Mouse (Mus musculus): Measurements from ENCODE around the gene Adrb1. TPM values are rescaled to one million over a fixed set of nuclear protein-coding genes. Genes with fewer than 3 reads are reported as not detected.

Adrb1 gene
- polyA plus RNA-seq, 1 experiment from 2014 or later: 1.2 TPM

DNA sequence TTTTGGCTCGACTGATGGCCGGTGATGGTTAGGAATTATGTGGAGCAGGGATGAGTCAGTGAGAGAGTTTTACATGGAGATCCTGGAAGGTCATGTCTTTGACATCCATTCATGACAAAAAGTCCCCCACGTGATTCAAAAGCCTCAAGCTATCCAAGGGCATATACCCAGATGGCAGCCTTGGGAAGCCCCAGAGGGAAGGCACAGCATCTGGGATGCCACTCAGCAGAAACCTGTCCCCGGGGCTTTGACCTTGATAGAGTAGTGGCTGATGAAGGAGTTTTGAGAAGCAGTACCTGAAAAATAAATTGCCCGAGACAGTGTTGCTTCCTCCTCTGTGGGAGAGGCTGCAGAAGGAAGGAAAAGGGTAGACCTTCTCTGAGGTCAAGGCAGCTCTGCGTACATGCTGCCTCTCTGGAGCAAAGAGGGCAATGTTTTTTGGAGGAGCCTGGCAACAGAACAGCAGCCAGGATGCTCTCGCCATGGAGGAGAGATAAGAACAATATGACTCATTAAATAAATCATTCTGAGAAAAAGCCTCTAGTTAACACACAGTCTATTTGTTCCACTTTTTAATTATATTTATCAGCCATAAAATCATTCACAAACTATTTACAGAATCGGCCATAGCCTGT lies 38.4 kb downstream of the Adrb1 start:
- H3K36me3 ChIP-seq (ENCODE audit: insufficient read depth): no peaks in the 10 kb centered on the region
- H3K9ac ChIP-seq: no peak overlapping the region
- TF ChIP-seq CTCF (IDR thresholded peaks at IDR 0.05; ENCODE audit: low read depth): no peak
- H3K4me2 ChIP-seq: no peak overlapping the region
- no peak overlapping the region for H3K27ac ChIP-seq (ENCODE audit: low read depth)
- 70% methylated on average over 8 of the region's 8 CpGs for WGBS
- DNase-seq: no peak
- no peaks in the 10 kb centered on the region for H3K27me3 ChIP-seq (ENCODE audit: insufficient read depth, low read length)
- H3K4me1 ChIP-seq (ENCODE audit: insufficient read depth): no peaks in the 10 kb centered on the region
- H3K4me3 ChIP-seq (ENCODE audit: low read depth, low read length): no peak overlapping the region
- H3K9me3 ChIP-seq (ENCODE audit: low read depth, low read length): no peaks in the 10 kb centered on the region
- no peak for ATAC-seq (ENCODE audit: insufficient read depth)

DNA sequence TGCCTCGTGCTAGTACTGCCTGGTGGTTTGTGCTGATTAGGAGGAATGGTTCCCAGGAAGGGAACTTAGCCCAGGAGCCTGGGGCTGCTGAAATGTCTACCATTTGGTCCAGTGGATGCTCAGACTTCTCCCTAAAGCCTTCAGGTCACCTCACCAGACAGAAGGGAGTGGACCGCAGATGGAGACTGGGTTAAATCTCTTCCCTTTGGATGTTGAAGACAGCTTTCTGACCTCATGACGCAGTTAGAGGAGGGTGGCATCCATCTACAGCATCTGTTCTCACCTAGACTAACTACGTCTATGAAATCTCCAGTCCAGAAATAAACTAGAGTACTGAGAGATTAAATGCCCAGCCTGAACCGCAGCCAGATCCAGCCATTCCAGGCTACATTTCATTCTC lies 39.1 kb downstream of the Adrb1 start:
- no peaks in the 10 kb centered on the region for H3K9me3 ChIP-seq (ENCODE audit: low read depth, low read length)
- no peaks in the 10 kb centered on the region for H3K36me3 ChIP-seq (ENCODE audit: insufficient read depth)
- no peak overlapping the region for H3K4me2 ChIP-seq
- no peak for DNase-seq
- WGBS: 89% methylated on average over 5 of the region's 5 CpGs
- no peak for TF ChIP-seq CTCF (IDR thresholded peaks at IDR 0.05; ENCODE audit: low read depth)
- H3K27ac ChIP-seq (ENCODE audit: low read depth): no peak overlapping the region
- no peak overlapping the region for H3K9ac ChIP-seq
- H3K4me1 ChIP-seq (ENCODE audit: insufficient read depth): no peaks in the 10 kb centered on the region
- no peaks in the 10 kb centered on the region for H3K27me3 ChIP-seq (ENCODE audit: insufficient read depth, low read length)
- H3K4me3 ChIP-seq (ENCODE audit: low read depth, low read length): no peak overlapping the region
- no peak for ATAC-seq (ENCODE audit: insufficient read depth)

DNA sequence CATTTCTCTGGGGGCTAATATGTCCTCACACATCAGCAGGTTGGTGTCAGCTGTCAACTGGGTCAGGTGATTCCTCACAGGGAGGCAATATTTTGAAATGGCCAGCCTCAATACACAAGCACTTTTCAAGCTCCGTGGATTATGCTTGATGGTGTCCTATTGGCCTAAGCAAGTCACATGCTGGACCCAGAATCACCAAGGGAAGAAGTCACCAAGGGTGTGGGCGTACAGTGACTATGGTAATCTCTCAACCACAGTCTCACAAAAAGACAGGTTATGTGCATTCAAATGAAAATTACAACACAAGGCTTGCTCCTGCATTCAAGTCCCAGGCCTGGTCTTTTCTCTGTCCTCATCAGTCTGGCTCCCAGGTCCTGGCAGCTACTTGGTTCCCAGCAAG lies 39.7 kb downstream of the Adrb1 start:
- TF ChIP-seq CTCF (IDR thresholded peaks at IDR 0.05; ENCODE audit: low read depth): no peak
- no peaks in the 10 kb centered on the region for H3K4me1 ChIP-seq (ENCODE audit: insufficient read depth)
- no peak overlapping the region for H3K27ac ChIP-seq (ENCODE audit: low read depth)
- no peaks in the 10 kb centered on the region for H3K27me3 ChIP-seq (ENCODE audit: insufficient read depth, low read length)
- H3K4me2 ChIP-seq: no peak overlapping the region
- no peak overlapping the region for H3K4me3 ChIP-seq (ENCODE audit: low read depth, low read length)
- H3K36me3 ChIP-seq (ENCODE audit: insufficient read depth): no peaks in the 10 kb centered on the region
- no peak for ATAC-seq (ENCODE audit: insufficient read depth)
- H3K9ac ChIP-seq: no peak overlapping the region
- no peak for DNase-seq
- 79% methylated on average over 2 of the region's 2 CpGs for WGBS
- no peaks in the 10 kb centered on the region for H3K9me3 ChIP-seq (ENCODE audit: low read depth, low read length)

DNA sequence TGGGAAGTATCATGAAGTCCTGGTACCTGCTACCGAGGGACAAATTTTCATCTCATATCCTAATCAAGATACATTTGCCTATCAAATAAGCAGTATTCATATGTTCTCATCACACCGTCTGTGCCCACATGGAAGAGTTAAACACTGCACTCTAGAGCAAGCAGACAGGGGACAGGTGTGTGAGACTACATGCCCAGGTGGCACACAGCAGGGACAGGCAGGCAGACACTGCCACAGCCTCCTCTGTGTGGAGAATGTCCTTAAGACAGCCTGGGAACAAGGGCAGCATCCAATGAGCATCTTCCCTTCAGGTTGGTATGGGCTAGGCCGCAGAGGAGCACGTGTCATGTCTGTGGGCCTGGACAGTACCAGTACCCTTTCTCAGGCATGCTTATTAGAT lies 40.7 kb downstream of the Adrb1 start:
- no peak overlapping the region for H3K4me2 ChIP-seq
- 91% methylated on average over 4 of the region's 4 CpGs for WGBS
- no peak for TF ChIP-seq CTCF (IDR thresholded peaks at IDR 0.05; ENCODE audit: low read depth)

DNA sequence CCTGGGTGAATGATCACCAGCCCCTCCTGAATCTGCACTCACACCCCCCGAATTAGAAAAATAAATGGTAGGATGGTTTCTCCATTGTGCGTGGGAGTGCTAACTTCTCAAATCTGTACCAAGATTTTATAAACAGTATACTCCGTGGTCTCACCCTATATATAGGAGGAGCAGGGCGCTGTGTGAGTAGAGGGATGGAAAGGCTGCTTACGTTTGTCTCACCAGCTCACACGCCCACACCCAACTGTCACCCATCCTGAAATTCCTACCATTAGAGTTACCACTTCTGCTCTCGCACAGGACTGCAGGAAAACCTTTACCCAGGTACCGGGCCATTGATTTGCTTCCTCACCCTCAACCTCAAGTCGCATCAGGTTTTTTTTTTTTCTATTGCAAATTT lies 47.0 kb downstream of the Adrb1 start:
- no peak for ATAC-seq (ENCODE audit: insufficient read depth)
- H3K27me3 ChIP-seq (ENCODE audit: insufficient read depth, low read length): no peaks in the 10 kb centered on the region
- H3K4me3 ChIP-seq (ENCODE audit: low read depth, low read length): no peak overlapping the region
- H3K27ac ChIP-seq (ENCODE audit: low read depth): no peak overlapping the region
- H3K36me3 ChIP-seq (ENCODE audit: insufficient read depth): no peaks in the 10 kb centered on the region
- TF ChIP-seq CTCF (IDR thresholded peaks at IDR 0.05; ENCODE audit: low read depth): no peak
- DNase-seq: no peak
- no peaks in the 10 kb centered on the region for H3K4me1 ChIP-seq (ENCODE audit: insufficient read depth)
- 77% methylated on average over 9 of the region's 9 CpGs for WGBS
- H3K9me3 ChIP-seq (ENCODE audit: low read depth, low read length): no peaks in the 10 kb centered on the region
- no peak overlapping the region for H3K9ac ChIP-seq
- H3K4me2 ChIP-seq: no peak overlapping the region

More for the DNA sequence above, 40.7 kb downstream of the Adrb1 start:
- Histone ChIP-seq H3K9me3 (ENCODE audit: low read depth, low read length) (no peaks in the 10 kb centered on the region), H3K4me3 (ENCODE audit: low read depth, low read length) (no peak overlapping the region), H3K4me1 (ENCODE audit: insufficient read depth) (no peaks in the 10 kb centered on the region), H3K27ac (ENCODE audit: low read depth) (no peak overlapping the region), H3K9ac (no peak overlapping the region), H3K27me3 (ENCODE audit: insufficient read depth, low read length) (no peaks in the 10 kb centered on the region), H3K36me3 (ENCODE audit: insufficient read depth) (no peaks in the 10 kb centered on the region)
- no peak for ATAC-seq (ENCODE audit: insufficient read depth)
- DNase-seq: no peak

DNA sequence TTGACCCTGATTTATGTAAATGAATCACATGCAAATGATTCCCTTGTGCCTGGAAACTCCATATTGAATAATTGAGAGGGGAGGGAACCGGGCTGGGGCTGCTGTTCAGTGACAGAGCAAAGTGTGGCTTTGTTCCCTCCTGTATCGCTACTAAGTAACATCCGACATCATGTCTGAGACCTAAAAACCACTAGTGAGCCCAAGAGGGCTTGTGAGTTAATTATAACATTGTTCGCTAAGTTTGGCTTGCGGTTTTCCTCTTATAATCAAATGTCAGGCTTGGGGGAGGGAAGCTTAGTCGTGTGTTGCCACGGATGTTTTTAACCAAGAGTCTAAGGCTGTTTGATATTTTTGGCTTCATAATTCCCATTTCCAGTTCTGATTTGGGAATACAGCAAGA lies 50.2 kb downstream of the Adrb1 start:
- Histone ChIP-seq H3K9me3 (ENCODE audit: low read depth, low read length) (no peaks in the 10 kb centered on the region), H3K4me1 (ENCODE audit: insufficient read depth) (peaks cover 14% of the 10 kb centered on the region; the same call in 1 of the 2 replicates), H3K27me3 (ENCODE audit: insufficient read depth, low read length) (peaks cover 6% of the 10 kb centered on the region; the same call in 1 of the 2 replicates), H3K27ac (ENCODE audit: low read depth) (no peak overlapping the region), H3K9ac (no peak overlapping the region), H3K4me2 (no peak overlapping the region), H3K36me3 (ENCODE audit: insufficient read depth) (no peaks in the 10 kb centered on the region), H3K4me3 (ENCODE audit: low read depth, low read length) (no peak overlapping the region)
- ATAC-seq (ENCODE audit: insufficient read depth) (no peak), DNase-seq (no peak)
- 78% methylated on average over 7 of the region's 7 CpGs for WGBS
- no peak for TF ChIP-seq CTCF (IDR thresholded peaks at IDR 0.05; ENCODE audit: low read depth)

DNA sequence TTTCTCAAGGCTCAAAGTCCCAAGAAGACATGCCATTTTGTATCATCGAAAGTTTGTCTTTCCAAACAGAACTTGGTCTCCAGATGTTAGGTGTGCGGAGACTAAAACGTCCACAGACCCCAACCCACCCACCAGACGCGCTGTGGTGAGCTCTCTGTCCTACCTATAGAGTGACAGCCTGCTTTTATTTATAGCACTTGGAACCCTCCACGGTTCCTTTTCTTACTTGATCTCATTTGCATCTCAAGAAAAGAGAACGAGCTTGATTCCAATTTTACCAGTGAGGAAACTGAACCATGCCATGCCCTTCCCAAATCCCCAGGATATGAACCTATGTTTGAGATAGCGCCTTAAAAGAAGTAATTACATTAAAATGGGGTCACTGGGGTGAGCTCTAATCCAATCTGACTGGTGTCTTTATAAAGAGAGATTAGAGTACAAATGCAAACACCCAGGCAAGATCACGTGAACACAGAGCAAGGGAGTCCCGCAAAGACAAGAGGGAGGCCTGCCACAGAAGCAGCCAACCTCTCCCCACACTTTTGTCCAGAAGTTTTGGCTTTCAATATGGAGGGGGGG lies 51.5 kb downstream of the Adrb1 start:
- no peak for TF ChIP-seq CTCF (IDR thresholded peaks at IDR 0.05; ENCODE audit: low read depth)
- no peak for ATAC-seq (ENCODE audit: insufficient read depth)
- Histone ChIP-seq H3K27ac (ENCODE audit: low read depth) (no peak overlapping the region), H3K9me3 (ENCODE audit: low read depth, low read length) (no peaks in the 10 kb centered on the region), H3K4me1 (ENCODE audit: insufficient read depth) (peaks cover 14% of the 10 kb centered on the region; the same call in 1 of the 2 replicates), H3K9ac (no peak overlapping the region), H3K36me3 (ENCODE audit: insufficient read depth) (no peaks in the 10 kb centered on the region), H3K27me3 (ENCODE audit: insufficient read depth, low read length) (peaks cover 6% of the 10 kb centered on the region; the same call in 1 of the 2 replicates), H3K4me3 (ENCODE audit: low read depth, low read length) (no peak overlapping the region), H3K4me2 (no peak overlapping the region)
- DNase-seq: no peak
- WGBS: 71% methylated on average over 10 of the region's 10 CpGs

All from lung, embryonic 14.5 days (tissue).